Mouse (Mus musculus): Measurements from ENCODE around the gene Pik3r6.

DNA sequence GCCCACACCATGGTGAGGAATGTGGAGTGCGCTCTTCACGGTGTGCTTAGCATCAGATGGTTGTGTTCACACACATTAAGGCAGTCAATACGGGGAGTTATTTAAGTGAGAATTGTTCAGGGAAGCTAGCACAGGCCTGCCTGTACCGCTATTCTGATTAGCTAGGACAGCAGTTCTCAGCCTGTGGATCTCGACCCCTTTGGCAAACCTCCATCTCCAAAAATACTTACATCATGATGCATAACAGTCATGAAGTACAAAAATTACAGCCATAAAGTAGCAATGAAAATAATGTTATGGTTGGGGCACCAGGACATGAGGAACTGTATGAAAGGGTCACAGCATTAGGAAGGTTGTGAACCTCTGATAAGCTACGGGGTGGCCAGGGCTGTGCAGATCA lies 25.2 kb upstream of the Pik3r6 start:
- no peak for TF ChIP-seq CTCF (IDR thresholded peaks at IDR 0.05; ENCODE audit: low read depth)
- TF ChIP-seq EP300 (optimal IDR thresholded peaks at IDR 0.05) = no peak
